ENCODE assay signal across 7 mouse cellular contexts in the genomic region with DNA sequence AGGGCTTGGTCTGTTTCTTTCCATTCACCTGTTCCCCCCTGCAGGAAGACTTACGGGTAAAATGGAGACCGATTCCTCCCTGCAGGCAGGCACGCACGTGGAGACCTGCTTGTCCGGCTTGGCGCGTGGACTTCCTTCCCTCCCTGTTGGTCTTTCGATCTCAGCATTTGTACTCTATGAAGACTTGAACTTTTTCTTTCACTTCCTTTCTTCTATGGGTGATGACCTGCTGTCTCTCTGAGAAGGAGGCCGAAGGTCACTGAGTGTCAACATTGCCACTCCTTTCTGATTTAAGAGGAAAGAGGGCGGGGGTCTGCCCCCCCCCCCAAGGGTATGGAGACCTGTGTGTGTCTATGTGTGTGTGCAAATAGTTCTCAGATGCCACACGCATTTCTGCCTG. TPM values are rescaled to one million over a fixed set of nuclear protein-coding genes. Genes with fewer than 3 reads are reported as not detected.
A peak's percentile ranks its signal among the peaks of the same experiment; 100 is the strongest.
DNase-seq lines count a peak whose midpoint lies in the region; ATAC-seq lines count a peak whose summit lies in the region.

No protein-coding gene starts in this region.

- H3K4me1 ChIP-seq in hindbrain, embryonic 11.5 days (replicated peaks; ENCODE audit: control insufficient read depth, insufficient read depth, low read length): peaks cover 3% of the 10 kb centered on the region; the same call in 1 of the 2 replicates
- H3K4me1 ChIP-seq in megakaryocyte, embryonic 14.5 days: peaks cover 45% of the 10 kb centered on the region

- 41% methylated on average over 11 of the region's 11 CpGs for WGBS in hindbrain, embryonic 11.5 days

- H3K27me3 ChIP-seq in hindbrain, embryonic 11.5 days (ENCODE audit: control insufficient read depth, insufficient read depth, low read length): no peaks in the 10 kb centered on the region; the same call in 1 of the 2 replicates
- peaks cover 94% of the 10 kb centered on the region for H3K27me3 ChIP-seq in megakaryocyte, embryonic 14.5 days (replicated peaks)

- no peaks in the 10 kb centered on the region for H3K9me3 ChIP-seq in hindbrain, embryonic 11.5 days (ENCODE audit: control insufficient read depth, low read length)
- peaks cover 25% of the 10 kb centered on the region for H3K9me3 ChIP-seq in megakaryocyte, embryonic 14.5 days

- ATAC-seq in CD4-positive, CD25-positive, alpha-beta regulatory T cell, adult 4 months: peak; percentile 5
- no peak for ATAC-seq in hindbrain, embryonic 11.5 days (ENCODE audit: low FRiP score)

- H3K4me2 ChIP-seq in hindbrain, embryonic 11.5 days (replicated peaks; ENCODE audit: low read depth, low read length): peak overlapping the region; percentile 82

- no peak overlapping the region; the same call in 1 of the 2 replicates for H3K9ac ChIP-seq in hindbrain, embryonic 11.5 days (ENCODE audit: low read depth, low read length)

- peak overlapping the region; percentile 67; the same call in 1 of the 2 replicates for H3K4me3 ChIP-seq in hindbrain, embryonic 11.5 days (ENCODE audit: low read depth, low read length)
- H3K4me3 ChIP-seq in megakaryocyte, embryonic 14.5 days (replicated peaks): peak overlapping the region; percentile 21

- peak; percentile 76 for DNase-seq in A20 (ENCODE audit: low read depth, low spot score)
- DNase-seq in hindbrain, embryonic 11.5 days (ENCODE audit: low spot score): no peak
- no peak for DNase-seq in right cerebral cortex, postnatal 14 days
- no peak for DNase-seq in adrenal gland, postnatal 25 days
- no peak for DNase-seq in layer of hippocampus, adult 8-10 months (ENCODE audit: low spot score in 2 of 2)

- no peaks in the 10 kb centered on the region for H3K36me3 ChIP-seq in hindbrain, embryonic 11.5 days (ENCODE audit: control insufficient read depth, insufficient read depth, low read length)
- no peaks in the 10 kb centered on the region for H3K36me3 ChIP-seq in megakaryocyte, embryonic 14.5 days (replicated peaks; ENCODE audit: low read length)

- no peak overlapping the region for H3K27ac ChIP-seq in hindbrain, embryonic 11.5 days (ENCODE audit: low read depth, low read length)

RNA-seq across cellular contexts. Expression of gene Jdp2, which starts 0.8 kb away (rescaled TPM):
- under 1 TPM in 1 of 2 experiments, not detected in 1; 0.20 TPM for polyA plus RNA-seq in CD4-positive, CD25-positive, alpha-beta regulatory T cell, adult 4 months (2017; shearing (Covaris generic))
- 0.25 and 0.43 TPM in 2 replicates for polyA plus RNA-seq in hindbrain, embryonic 11.5 days (2014; fragmentation: Nextera tagmentation; extraction: Ambion mirVana)
- 5.4 and 7.1 TPM in 2 replicates for polyA plus RNA-seq in megakaryocyte, embryonic 14.5 days (2012; ENCODE audit: insufficient read depth, low replicate concordance)
- total RNA-seq in adrenal gland, postnatal 25 days (2021): 15.1 and 16.4 TPM in 2 replicates
- total RNA-seq in layer of hippocampus, adult 8-10 months (2022): 10 to 100 TPM; 41.8 to 54.1 (median 44.0) TPM
